Mouse (Mus musculus) left cerebral cortex, postnatal 36 days (tissue): ENCODE data around the gene Tph1. TPM values are rescaled to one million over a fixed set of nuclear protein-coding genes. Genes with fewer than 3 reads are reported as not detected.

Experiments used
- DNase-seq, 2 experiments: peaks; one replicate each; pipeline ENCODE4 v3.0.0; 2021 to 2022; ENCODE audit warnings: low spot score in 2 of 2, mixed read lengths in 1 of 2
- intact Hi-C: fragments of 180-260 bp; cut with DNase I; formaldehyde crosslinking; loops from one replicate; pipeline ENCODE4 v1.15.1; 2025
- total RNA-seq, 2 experiments: library from RNA; stranded (reverse); gene quantifications; 2 replicates each; pipeline ENCODE4 v1.2.3; 2021

Gene Tph1
- total RNA-seq, 2 experiments from 2014 or later: 0.42 TPM; not detected in 1

- intact Hi-C loops: loop anchor here (1.0 to 2.0 kb wide), 3 partner anchors 69 to 327 kb away; no protein-coding TSS in a partner anchor
Observed at GRCm38 (mm10) chr7:46607428-46608055, 64.8 kb downstream of the Tph1 start.

GRCm38 (mm10) chr7:46607031-46607426 is 65.3 kb downstream of the Tph1 start:
- intact Hi-C loops: loop anchor here (1.0 to 2.0 kb wide), 3 partner anchors 68 to 326 kb away; no protein-coding TSS in a partner anchor
- DNase-seq: no peak

More at GRCm38 (mm10) chr7:46607428-46608055, 64.8 kb downstream of the Tph1 start:
- DNase-seq: peak; percentile 45 to 56

DNA sequence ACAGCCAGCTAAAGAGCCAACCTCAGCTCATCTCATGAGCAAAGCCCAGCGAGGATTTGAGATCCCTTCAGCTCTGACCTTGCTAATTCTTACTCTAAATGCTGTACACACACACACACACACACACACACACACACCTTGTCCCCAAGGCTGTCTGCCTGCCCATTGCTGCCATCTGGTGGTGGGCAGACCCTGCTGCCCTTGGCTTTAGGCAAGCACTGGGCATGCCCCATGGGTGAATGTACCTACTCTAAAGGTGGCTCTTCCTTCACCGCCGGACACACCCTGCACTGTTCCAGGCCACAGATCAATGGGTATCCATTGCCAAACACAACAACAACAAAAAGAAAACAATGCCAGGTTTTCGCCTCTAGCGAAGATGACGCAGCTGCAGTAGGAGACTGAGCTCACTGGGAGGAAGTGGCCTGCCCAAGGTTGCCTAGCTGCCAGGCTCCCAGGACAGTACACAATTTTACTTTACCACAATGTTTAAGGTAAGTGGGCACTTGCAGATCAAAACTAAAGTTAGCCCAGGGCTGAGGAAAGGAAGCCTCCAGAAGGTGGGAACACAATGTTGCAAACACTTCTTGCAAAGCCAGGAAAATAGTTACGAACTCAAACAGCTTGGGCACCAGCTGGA is 65.8 kb downstream of the Tph1 start:
- DNase-seq: peak; percentile 66 to 75
- intact Hi-C loops: loop anchor here (1.0 to 2.0 kb wide), 3 partner anchors 68 to 326 kb away; no protein-coding TSS in a partner anchor

- no peak for DNase-seq
- intact Hi-C loops: no loop called here
Observed at GRCm38 (mm10) chr7:46603051-46603450, 69.3 kb downstream of the Tph1 start.

DNA sequence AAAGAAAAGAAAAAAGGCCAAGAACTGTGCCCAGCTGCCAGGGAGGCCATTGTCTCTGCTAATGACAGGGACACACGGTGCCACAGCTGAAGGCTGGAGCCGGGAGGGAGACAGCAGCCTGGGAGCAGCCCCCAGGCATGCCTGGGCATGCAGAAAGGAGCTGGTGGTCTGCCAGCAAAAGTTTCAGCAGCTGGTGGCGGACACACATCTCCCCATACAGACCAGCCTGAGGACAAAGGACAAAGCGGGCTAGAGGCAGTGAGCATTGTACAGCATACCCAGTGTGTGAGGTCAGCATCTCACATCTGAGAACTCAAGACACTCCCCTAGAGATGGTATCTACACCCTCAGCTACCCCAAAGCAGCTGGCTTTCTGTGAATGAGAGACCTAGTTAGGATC is 70.3 kb downstream of the Tph1 start:
- no peak for DNase-seq
- intact Hi-C loops: no loop called here

- DNase-seq: no peak
- intact Hi-C loops: no loop called here
Observed at GRCm38 (mm10) chr7:46601097-46601496, 71.2 kb downstream of the Tph1 start.

DNA sequence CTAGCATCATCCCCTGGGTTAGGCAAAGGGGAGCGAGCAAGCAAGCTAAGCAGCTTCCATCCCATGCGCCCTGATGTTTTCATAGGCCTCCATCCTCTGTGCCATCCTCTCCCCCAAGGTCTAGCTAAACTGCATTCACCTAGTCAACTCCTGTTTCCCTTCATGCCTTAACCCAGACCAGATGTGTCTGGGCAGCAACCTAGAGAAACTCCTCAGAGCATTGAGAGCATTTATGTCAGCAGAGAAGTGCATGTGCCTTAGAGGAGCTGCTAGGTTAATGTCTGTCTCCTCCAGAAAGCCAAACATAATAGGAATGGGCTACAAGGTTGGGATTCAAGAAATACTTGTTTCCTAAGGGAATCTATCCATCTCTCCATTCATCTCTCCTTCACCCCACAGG is 75.3 kb downstream of the Tph1 start:
- no peak for DNase-seq
- intact Hi-C loops: no loop called here

Other genes starting within 250 kb of the Tph1 start
- 10 to 100 TPM; 56.4 to 67.6 TPM for gene Sergef, start 32.7 kb downstream of the Tph1 start, total RNA-seq
- 1 to 10 TPM; 7.9 to 9.4 TPM for gene Saal1, start 38.1 kb upstream of the Tph1 start, total RNA-seq
- not detected for gene Saa3, start 43.2 kb upstream of the Tph1 start, total RNA-seq
- gene Saa4, start 60.1 kb upstream of the Tph1 start, total RNA-seq: not detected
- gene Saa1, start 70.4 kb upstream of the Tph1 start, total RNA-seq: not detected
- not detected for gene Saa2, start 79.3 kb upstream of the Tph1 start, total RNA-seq
- 10 to 100 TPM; 13.8 to 16.6 TPM for gene Hps5, start 123.5 kb upstream of the Tph1 start, total RNA-seq
- gene Gtf2h1, start 123.6 kb upstream of the Tph1 start, total RNA-seq: 10 to 100 TPM; 36.9 to 40.3 TPM
- gene Ldha, start 168.9 kb upstream of the Tph1 start, total RNA-seq: 100 to 1,000 TPM; 352 to 416 TPM
- not detected for gene Ldhc, start 188.7 kb upstream of the Tph1 start, total RNA-seq
- gene Tsg101, start 247.4 kb upstream of the Tph1 start, total RNA-seq: 10 to 100 TPM; 73.4 to 76.1 TPM